Comparison of ENCODE assay signal across 10 mouse cellular contexts in genomic region chr2:34803746-34804145, GRCm38 (mm10). TPM values are rescaled to one million over a fixed set of nuclear protein-coding genes. Genes with fewer than 3 reads are reported as not detected.
A peak's percentile ranks its signal among the peaks of the same experiment; 100 is the strongest.
DNase-seq lines count a peak whose midpoint lies in the region; ATAC-seq and TF ChIP-seq lines count a peak whose summit lies in the region.
"Had no signal": no experiment of that assay in that cellular context is flagged by ENCODE, and none has a peak within 500 bp of the region (broad histone marks: within the 10 kb centered on the region; RNA-seq: fewer than 3 reads in every experiment).

No protein-coding gene starts in this region.

- peaks cover 52% of the 10 kb centered on the region for H3K79me3 ChIP-seq in C2C12 (ENCODE audit: low read depth)

- peaks cover 33% of the 10 kb centered on the region for H3K36me3 ChIP-seq in C2C12 (ENCODE audit: control insufficient read depth, insufficient read depth)
- no peaks in the 10 kb centered on the region; the same call in 1 of the 2 replicates for H3K36me3 ChIP-seq in forebrain, embryonic 16.5 days (ENCODE audit: control insufficient read depth, insufficient read depth)
- H3K36me3 ChIP-seq in liver, embryonic 12.5 days, result peaks cover 48% of the 10 kb centered on the region

- H3K27ac ChIP-seq in forebrain, embryonic 16.5 days (ENCODE audit: low read length), result no peak overlapping the region
- H3K27ac ChIP-seq in liver, embryonic 12.5 days, result peak overlapping the region; percentile 91

- H3K79me2 ChIP-seq in C2C12 (ENCODE audit: control insufficient read depth, insufficient read depth), result peaks cover 73% of the 10 kb centered on the region

- peak overlapping the region; percentile 87 for H3K4me3 ChIP-seq in C2C12 (ENCODE audit: insufficient read depth, poor library complexity, severe bottlenecking)
- no peak overlapping the region for H3K4me3 ChIP-seq in forebrain, embryonic 16.5 days (replicated peaks; ENCODE audit: low read length)
- peak overlapping the region; percentile 78 for H3K4me3 ChIP-seq in liver, embryonic 12.5 days

- no peak overlapping the region for H3K9ac ChIP-seq in forebrain, embryonic 16.5 days (replicated peaks; ENCODE audit: low read depth, low read length)
- peak overlapping the region; percentile 49 for H3K9ac ChIP-seq in liver, embryonic 12.5 days

- H3K4me2 ChIP-seq in forebrain, embryonic 16.5 days (ENCODE audit: low read length), result peak overlapping the region; percentile 36
- peak overlapping the region; percentile 72 for H3K4me2 ChIP-seq in liver, embryonic 12.5 days

- no peak for TF ChIP-seq CTCF in C2C12 (IDR thresholded peaks at IDR 0.05; ENCODE audit: control insufficient read depth, insufficient read depth, insufficient read length)

- H3ac ChIP-seq in C2C12 (ENCODE audit: control insufficient read depth, insufficient read length, low read depth), result no peak overlapping the region

- no peaks in the 10 kb centered on the region for H3K27me3 ChIP-seq in C2C12 (ENCODE audit: control insufficient read depth, insufficient read depth, insufficient read length)
- H3K27me3 ChIP-seq in forebrain, embryonic 16.5 days (replicated peaks; ENCODE audit: control insufficient read depth, insufficient read depth, low read length), result no peaks in the 10 kb centered on the region
- H3K27me3 ChIP-seq in liver, embryonic 12.5 days (replicated peaks), result no peaks in the 10 kb centered on the region

- no peak for ATAC-seq in forebrain, embryonic 16.5 days
- ATAC-seq in liver, embryonic 12.5 days, result no peak
- ATAC-seq in megakaryocyte-erythroid progenitor cell, adult 5-6 weeks (replicated peaks; ENCODE audit: low FRiP score, low TSS enrichment, poor library complexity, severe bottlenecking), result no peak
- ATAC-seq in CD4-positive, CD25-positive, alpha-beta regulatory T cell, adult 4 months, result no peak

- peaks cover 20% of the 10 kb centered on the region for H3K4me1 ChIP-seq in forebrain, embryonic 16.5 days (replicated peaks; ENCODE audit: control insufficient read depth, insufficient read depth, low read length)
- H3K4me1 ChIP-seq in liver, embryonic 12.5 days, result peaks cover 74% of the 10 kb centered on the region

- peak; percentile 48 for DNase-seq in cerebellum, adult 9-11 months
- DNase-seq in cerebellum, adult 11 months, result no peak
- no peak for DNase-seq in right cerebral cortex, postnatal 25 days

- WGBS in forebrain, embryonic 16.5 days, result 79% methylated on average over 3 of the region's 3 CpGs
- WGBS in liver, embryonic 12.5 days (ENCODE audit: insufficient replicate concordance), result 76% methylated on average over 3 of the region's 3 CpGs

- H3K9me3 ChIP-seq in forebrain, embryonic 16.5 days (ENCODE audit: control insufficient read depth, low read length), result no peaks in the 10 kb centered on the region
- no peaks in the 10 kb centered on the region for H3K9me3 ChIP-seq in liver, embryonic 12.5 days (replicated peaks)

TF ChIP-seq in C2C12, 6 proteins besides CTCF, POLR2A, EP300 and RAD21:
- no peak for TF ChIP-seq USF1 (IDR thresholded peaks at IDR 0.05; ENCODE audit: low read depth)
- TF ChIP-seq FOSL1 (IDR thresholded peaks at IDR 0.05; ENCODE audit: insufficient read depth, low read length, poor library complexity, severe bottlenecking), result no peak
- TF ChIP-seq MAX (IDR thresholded peaks at IDR 0.05), result no peak
- no peak for TF ChIP-seq MYOG (IDR thresholded peaks at IDR 0.05; ENCODE audit: control insufficient read depth, extremely low read depth, insufficient read length)
- TF ChIP-seq MYOD1 (IDR thresholded peaks at IDR 0.05; ENCODE audit: control insufficient read depth, insufficient read length, low read depth), result no peak
- no peak for TF ChIP-seq CEBPB (IDR thresholded peaks at IDR 0.05; ENCODE audit: low read depth)

RNA-seq across cellular contexts. Expression of gene Rabepk, which starts 4.0 kb away (rescaled TPM):
- polyA plus RNA-seq in C2C12 (2012; fragmentation: generic; extraction: Trizol), result 59.9 TPM
- 29.9 and 30.8 TPM in 2 replicates for polyA plus RNA-seq in forebrain, embryonic 16.5 days (2015; fragmentation: Nextera tagmentation; extraction: Ambion mirVana)
- polyA plus RNA-seq in liver, embryonic 12.5 days (2016; fragmentation: Nextera tagmentation; extraction: Ambion mirVana), result 32.5 and 33.2 TPM in 2 replicates
- total RNA-seq in megakaryocyte-erythroid progenitor cell, adult 5-6 weeks (2014; fragmentation: Nextera tagmentation), result 23.3 and 30.8 TPM in 2 replicates
- 46.9 and 53.8 TPM in 2 replicates for total RNA-seq in megakaryocyte-erythroid progenitor cell, adult 5-6 weeks (2017)
- polyA plus RNA-seq in CD4-positive, CD25-positive, alpha-beta regulatory T cell, adult 4 months (2017; shearing (Covaris generic)), result 10 to 100 TPM; 49.8 to 60.5 TPM

RNA-seq across cellular contexts. Expression of gene Fbxw2, which starts 22.4 kb away (rescaled TPM):
- polyA plus RNA-seq in C2C12 (2012; fragmentation: generic; extraction: Trizol), result 43.7 TPM
- polyA plus RNA-seq in forebrain, embryonic 16.5 days (2015; fragmentation: Nextera tagmentation; extraction: Ambion mirVana), result 114 and 122 TPM in 2 replicates
- 68.6 and 71.9 TPM in 2 replicates for polyA plus RNA-seq in liver, embryonic 12.5 days (2016; fragmentation: Nextera tagmentation; extraction: Ambion mirVana)
- total RNA-seq in megakaryocyte-erythroid progenitor cell, adult 5-6 weeks (2014; fragmentation: Nextera tagmentation), result 46.3 and 61.9 TPM in 2 replicates
- 73.6 and 75.1 TPM in 2 replicates for total RNA-seq in megakaryocyte-erythroid progenitor cell, adult 5-6 weeks (2017)
- 10 to 100 TPM; 72.6 to 91.8 TPM for polyA plus RNA-seq in CD4-positive, CD25-positive, alpha-beta regulatory T cell, adult 4 months (2017; shearing (Covaris generic))

RNA-seq across cellular contexts. Expression of gene Gm34653, which starts 29.1 kb away (rescaled TPM):
- 0.04 TPM for polyA plus RNA-seq in C2C12 (2012; fragmentation: generic; extraction: Trizol)
- polyA plus RNA-seq in forebrain, embryonic 16.5 days (2015; fragmentation: Nextera tagmentation; extraction: Ambion mirVana), result not detected in 2 replicates
- polyA plus RNA-seq in liver, embryonic 12.5 days (2016; fragmentation: Nextera tagmentation; extraction: Ambion mirVana), result 0.07 TPM in 2 replicates
- 0.37 and 1.9 TPM in 2 replicates for total RNA-seq in megakaryocyte-erythroid progenitor cell, adult 5-6 weeks (2014; fragmentation: Nextera tagmentation)
- total RNA-seq in megakaryocyte-erythroid progenitor cell, adult 5-6 weeks (2017), result not detected in 2 replicates
- not detected for polyA plus RNA-seq in CD4-positive, CD25-positive, alpha-beta regulatory T cell, adult 4 months (2017; shearing (Covaris generic))
- total RNA-seq: hematopoietic stem cell, adult 5-6 weeks; neutrophil, adult 5-6 weeks had no signal

RNA-seq across cellular contexts. Expression of gene Hspa5, which starts 32.0 kb away (rescaled TPM):
- 520 TPM for polyA plus RNA-seq in C2C12 (2012; fragmentation: generic; extraction: Trizol)
- polyA plus RNA-seq in forebrain, embryonic 16.5 days (2015; fragmentation: Nextera tagmentation; extraction: Ambion mirVana), result 387 and 442 TPM in 2 replicates
- 656 and 672 TPM in 2 replicates for polyA plus RNA-seq in liver, embryonic 12.5 days (2016; fragmentation: Nextera tagmentation; extraction: Ambion mirVana)
- total RNA-seq in megakaryocyte-erythroid progenitor cell, adult 5-6 weeks (2014; fragmentation: Nextera tagmentation), result 185 and 219 TPM in 2 replicates
- total RNA-seq in megakaryocyte-erythroid progenitor cell, adult 5-6 weeks (2017), result 866 and 884 TPM in 2 replicates
- polyA plus RNA-seq in CD4-positive, CD25-positive, alpha-beta regulatory T cell, adult 4 months (2017; shearing (Covaris generic)), result 100 to 1,000 TPM; 536 to 586 TPM

RNA-seq across cellular contexts. Expression of gene Gapvd1, which starts 48.7 kb away (rescaled TPM):
- 23.6 TPM for polyA plus RNA-seq in C2C12 (2012; fragmentation: generic; extraction: Trizol)
- polyA plus RNA-seq in forebrain, embryonic 16.5 days (2015; fragmentation: Nextera tagmentation; extraction: Ambion mirVana), result 126 and 135 TPM in 2 replicates
- polyA plus RNA-seq in liver, embryonic 12.5 days (2016; fragmentation: Nextera tagmentation; extraction: Ambion mirVana), result 87.3 and 93.7 TPM in 2 replicates
- total RNA-seq in megakaryocyte-erythroid progenitor cell, adult 5-6 weeks (2014; fragmentation: Nextera tagmentation), result 75.3 and 87.5 TPM in 2 replicates
- 84.3 and 99.7 TPM in 2 replicates for total RNA-seq in megakaryocyte-erythroid progenitor cell, adult 5-6 weeks (2017)
- polyA plus RNA-seq in CD4-positive, CD25-positive, alpha-beta regulatory T cell, adult 4 months (2017; shearing (Covaris generic)), result 10 to 100 TPM; 53.4 to 55.7 TPM
